Mouse (Mus musculus): ENCODE data around the gene Ccdc70. TPM values are rescaled to one million over a fixed set of nuclear protein-coding genes. Genes with fewer than 3 reads are reported as not detected.

The Ccdc70 gene
- total RNA-seq, 1 experiment from 2014 or later: not detected

Other genes starting within 250 kb of the Ccdc70 start
- not detected in 2 replicates for gene Defa24, start 235.3 kb upstream of the Ccdc70 start, total RNA-seq (2021)
- gene Defb50, start 146.2 kb upstream of the Ccdc70 start, total RNA-seq (2021): not detected in 2 replicates
- gene Defb2, start 129.8 kb upstream of the Ccdc70 start, total RNA-seq (2021): not detected in 2 replicates
- not detected in 2 replicates for gene Defb10, start 110.9 kb upstream of the Ccdc70 start, total RNA-seq (2021)
- not detected in 2 replicates for gene Defb9, start 84.4 kb upstream of the Ccdc70 start, total RNA-seq (2021)
- gene Defb11, start 63.4 kb upstream of the Ccdc70 start, total RNA-seq (2021): not detected in 2 replicates
- not detected in 2 replicates for gene Defb15, start 37.1 kb upstream of the Ccdc70 start, total RNA-seq (2021)
- gene Defb35, start 31.4 kb upstream of the Ccdc70 start, total RNA-seq (2021): not detected in 2 replicates
- not detected in 2 replicates for gene Defb13, start 23.0 kb upstream of the Ccdc70 start, total RNA-seq (2021)
- gene Fam90a1a, start 11.1 kb upstream of the Ccdc70 start, total RNA-seq (2021): not detected in 2 replicates
- 1.3 and 1.5 TPM in 2 replicates for gene Atp7b, start 90.5 kb downstream of the Ccdc70 start, total RNA-seq (2021)
- 32.2 and 36.3 TPM in 2 replicates for gene Alg11, start 90.9 kb downstream of the Ccdc70 start, total RNA-seq (2021)
- 3.7 and 4.8 TPM in 2 replicates for gene Nek5, start 155.3 kb downstream of the Ccdc70 start, total RNA-seq (2021)
- gene Nek3, start 196.7 kb downstream of the Ccdc70 start, total RNA-seq (2021): 6.6 and 7.8 TPM in 2 replicates
- gene Ckap2, start 216.0 kb downstream of the Ccdc70 start, total RNA-seq (2021): 7.6 and 10.7 TPM in 2 replicates
- gene Vps36, start 223.0 kb downstream of the Ccdc70 start, total RNA-seq (2021): 35.5 and 40.7 TPM in 2 replicates